ENCODE assay signal across 25 mouse cellular contexts in genomic region chr13:108069151-108069550, GRCm38 (mm10).
"Had no signal": no experiment of that assay in that cellular context is flagged by ENCODE, and none has a peak within 500 bp of the region (broad histone marks: within the 10 kb centered on the region; RNA-seq: fewer than 3 reads in every experiment).

No protein-coding gene starts in this region.

- H3K4me3 ChIP-seq: embryonic facial prominence, embryonic 10.5 days; embryonic facial prominence, embryonic 12.5 days; embryonic facial prominence, embryonic 13.5 days; embryonic facial prominence, embryonic 15.5 days; erythroblast, embryonic 14.5 days; forebrain, embryonic 12.5 days; forebrain, embryonic 13.5 days; forebrain, embryonic 15.5 days; gastrocnemius, adult 2 months; heart, adult 2 months had no signal

- H3K36me3 ChIP-seq: embryonic facial prominence, embryonic 10.5 days; embryonic facial prominence, embryonic 12.5 days; embryonic facial prominence, embryonic 13.5 days; embryonic facial prominence, embryonic 15.5 days; forebrain, embryonic 12.5 days; forebrain, embryonic 15.5 days had no signal

- DNase-seq: cerebellum, adult 8-10 months; cerebellum, adult 9-10 months; cerebellum, adult 9-11 months; cerebellum, postnatal 10 days; cerebellum, postnatal 14 days; cerebellum, postnatal 25 days; cerebellum, postnatal 36 days; embryo, embryonic 11 days; gastrocnemius, adult 2 months; gastrocnemius, postnatal 10 days; gastrocnemius, postnatal 14 days; gastrocnemius, postnatal 25 days; gastrocnemius, postnatal 36 days; heart, adult 18-20 months; heart, adult 2 months had no signal

- H3K9ac ChIP-seq: embryonic facial prominence, embryonic 12.5 days; embryonic facial prominence, embryonic 13.5 days; embryonic facial prominence, embryonic 15.5 days; forebrain, embryonic 12.5 days; forebrain, embryonic 13.5 days; forebrain, embryonic 15.5 days had no signal

- H3K4me2 ChIP-seq: embryonic facial prominence, embryonic 12.5 days; embryonic facial prominence, embryonic 13.5 days; embryonic facial prominence, embryonic 15.5 days; forebrain, embryonic 12.5 days; forebrain, embryonic 13.5 days; forebrain, embryonic 15.5 days had no signal

- H3K27ac ChIP-seq: embryonic facial prominence, embryonic 10.5 days; embryonic facial prominence, embryonic 12.5 days; embryonic facial prominence, embryonic 13.5 days; embryonic facial prominence, embryonic 15.5 days; forebrain, embryonic 12.5 days; forebrain, embryonic 13.5 days; forebrain, embryonic 15.5 days; gastrocnemius, adult 2 months; heart, adult 2 months had no signal

- H3K4me1 ChIP-seq: embryonic facial prominence, embryonic 10.5 days; embryonic facial prominence, embryonic 12.5 days; embryonic facial prominence, embryonic 13.5 days; embryonic facial prominence, embryonic 15.5 days; forebrain, embryonic 15.5 days had no signal

- H3K9me3 ChIP-seq: embryonic facial prominence, embryonic 10.5 days; embryonic facial prominence, embryonic 12.5 days; embryonic facial prominence, embryonic 13.5 days; embryonic facial prominence, embryonic 15.5 days; forebrain, embryonic 12.5 days; forebrain, embryonic 13.5 days; forebrain, embryonic 15.5 days had no signal

- H3K27me3 ChIP-seq: embryonic facial prominence, embryonic 12.5 days; embryonic facial prominence, embryonic 13.5 days; embryonic facial prominence, embryonic 15.5 days; forebrain, embryonic 12.5 days; forebrain, embryonic 13.5 days; forebrain, embryonic 15.5 days had no signal

- ATAC-seq: forebrain, embryonic 13.5 days; forebrain, embryonic 14.5 days; forebrain, embryonic 15.5 days; forebrain, embryonic 16.5 days had no signal
